Comparison of ENCODE assay signal across 9 mouse cellular contexts in genomic region chr8:125133685-125134114, GRCm38 (mm10).
DNase-seq lines count a peak whose midpoint lies in the region; ATAC-seq and TF ChIP-seq lines count a peak whose summit lies in the region.
"Had no signal": no experiment of that assay in that cellular context is flagged by ENCODE, and none has a peak within 500 bp of the region (broad histone marks: within the 10 kb centered on the region; RNA-seq: fewer than 3 reads in every experiment).

No protein-coding gene starts in this region.

- peak; percentile 93 for TF ChIP-seq EP300 in liver, postnatal 0 days (IDR thresholded peaks at IDR 0.05; ENCODE audit: low read depth)

- no peak for TF ChIP-seq CTCF in kidney, postnatal 0 days (IDR thresholded peaks at IDR 0.05; ENCODE audit: low read depth)
- TF ChIP-seq CTCF in liver, postnatal 0 days (IDR thresholded peaks at IDR 0.05; ENCODE audit: low read depth), result no peak
- TF ChIP-seq CTCF in thymus, adult 2 months (IDR thresholded peaks at IDR 0.05; ENCODE audit: borderline replicate concordance, control insufficient read depth, extremely low read depth, insufficient read depth, low read length, poor library complexity), result no peak

- H3K36me3 ChIP-seq in kidney, postnatal 0 days (ENCODE audit: insufficient read depth, low read length), result no peaks in the 10 kb centered on the region
- no peaks in the 10 kb centered on the region for H3K36me3 ChIP-seq in liver, postnatal 0 days (replicated peaks; ENCODE audit: insufficient read depth, low read length)
- H3K36me3 ChIP-seq in intestine, embryonic 15.5 days, result no peaks in the 10 kb centered on the region
- H3K36me3 ChIP-seq in thymus, adult 2 months (ENCODE audit: control insufficient read depth, insufficient read depth, low read length), result no peaks in the 10 kb centered on the region
- H3K36me3 ChIP-seq: embryonic facial prominence, embryonic 15.5 days had no signal

- H3K27me3 ChIP-seq in kidney, postnatal 0 days (ENCODE audit: insufficient read depth, low read length), result peaks cover 4% of the 10 kb centered on the region; the same call in 1 of the 2 replicates
- H3K27me3 ChIP-seq in liver, postnatal 0 days (ENCODE audit: insufficient read depth, low read length), result no peaks in the 10 kb centered on the region
- H3K27me3 ChIP-seq in intestine, embryonic 15.5 days (replicated peaks), result no peaks in the 10 kb centered on the region
- H3K27me3 ChIP-seq in thymus, adult 2 months (ENCODE audit: control insufficient read depth, insufficient read depth, low read length), result no peaks in the 10 kb centered on the region

- H3K4me1 ChIP-seq in kidney, postnatal 0 days (replicated peaks; ENCODE audit: insufficient read depth, low read length), result no peaks in the 10 kb centered on the region; the same call in 1 of the 2 replicates
- peaks cover 29% of the 10 kb centered on the region for H3K4me1 ChIP-seq in liver, postnatal 0 days (ENCODE audit: insufficient read depth)
- no peaks in the 10 kb centered on the region for H3K4me1 ChIP-seq in intestine, embryonic 15.5 days (replicated peaks)
- H3K4me1 ChIP-seq in thymus, adult 2 months (replicated peaks; ENCODE audit: control insufficient read depth, insufficient read depth, low read length), result no peaks in the 10 kb centered on the region

- H3K9ac ChIP-seq in kidney, postnatal 0 days (ENCODE audit: low read depth, low read length), result no peak overlapping the region
- no peak overlapping the region for H3K9ac ChIP-seq in liver, postnatal 0 days (replicated peaks)
- H3K9ac ChIP-seq in intestine, embryonic 15.5 days, result no peak overlapping the region
- H3K9ac ChIP-seq: embryonic facial prominence, embryonic 15.5 days had no signal

- 37% methylated on average over 11 of the region's 11 CpGs for WGBS in kidney, postnatal 0 days
- WGBS in liver, postnatal 0 days (ENCODE audit: insufficient replicate concordance), result 28% methylated on average over 11 of the region's 11 CpGs
- WGBS in intestine, embryonic 15.5 days, result 52% methylated on average over 11 of the region's 11 CpGs
- 84% methylated on average over 11 of the region's 11 CpGs for WGBS in thymus, adult 2 months

- H3K4me2 ChIP-seq in kidney, postnatal 0 days (ENCODE audit: low read length), result no peak overlapping the region
- peak overlapping the region; percentile 13; the same call in 1 of the 2 replicates for H3K4me2 ChIP-seq in liver, postnatal 0 days (ENCODE audit: low read depth, low read length)
- no peak overlapping the region for H3K4me2 ChIP-seq in intestine, embryonic 15.5 days (replicated peaks)
- H3K4me2 ChIP-seq: embryonic facial prominence, embryonic 15.5 days had no signal

- TF ChIP-seq POLR2A in thymus, adult 2 months (IDR thresholded peaks at IDR 0.05; ENCODE audit: control insufficient read depth, extremely low read depth, insufficient read depth, low read length, poor library complexity), result no peak

- no peak for ATAC-seq in kidney, postnatal 0 days (replicated peaks; ENCODE audit: low FRiP score, low read depth)
- 0 out of 2 replicates have a peak, but pooled peaks have one; percentile 48 for ATAC-seq in erythroid progenitor cell, adult 5-6 weeks (replicated peaks; ENCODE audit: low FRiP score, poor library complexity, severe bottlenecking)
- ATAC-seq in liver, postnatal 0 days, result peak; percentile 97
- ATAC-seq in intestine, embryonic 15.5 days, result no peak

- H3K27ac ChIP-seq in kidney, postnatal 0 days, result no peak overlapping the region
- peak overlapping the region; percentile 58 for H3K27ac ChIP-seq in liver, postnatal 0 days (ENCODE audit: low read depth)
- no peak overlapping the region for H3K27ac ChIP-seq in intestine, embryonic 15.5 days
- H3K27ac ChIP-seq in thymus, adult 2 months (ENCODE audit: control insufficient read depth, insufficient read depth, low read length), result no peak overlapping the region
- H3K27ac ChIP-seq: embryonic facial prominence, embryonic 15.5 days had no signal

- H3K9me3 ChIP-seq in kidney, postnatal 0 days (replicated peaks; ENCODE audit: low read length), result no peaks in the 10 kb centered on the region
- no peaks in the 10 kb centered on the region for H3K9me3 ChIP-seq in liver, postnatal 0 days (ENCODE audit: low read length)
- H3K9me3 ChIP-seq in intestine, embryonic 15.5 days, result no peaks in the 10 kb centered on the region
- H3K9me3 ChIP-seq: embryonic facial prominence, embryonic 15.5 days had no signal

- DNase-seq in kidney, postnatal 0 days (ENCODE audit: low spot score), result peak; percentile 47
- DNase-seq in kidney, adult 9 months, result no peak
- DNase-seq in kidney, postnatal 36 days, result peak; percentile 51 to 57
- DNase-seq in liver, postnatal 0 days, result peak; percentile 76
- DNase-seq in thymus, adult 2 months, result no peak
- no peak for DNase-seq in thymus, postnatal 0 days (ENCODE audit: low spot score)

- no peak overlapping the region for H3K4me3 ChIP-seq in kidney, postnatal 0 days (replicated peaks; ENCODE audit: low read depth, low read length)
- H3K4me3 ChIP-seq in liver, postnatal 0 days (ENCODE audit: low read depth, low read length), result no peak overlapping the region
- H3K4me3 ChIP-seq in intestine, embryonic 15.5 days (replicated peaks), result no peak overlapping the region
- H3K4me3 ChIP-seq in thymus, adult 2 months (ENCODE audit: control insufficient read depth, insufficient read depth, low read length), result no peak overlapping the region
- H3K4me3 ChIP-seq: embryonic facial prominence, embryonic 15.5 days had no signal

Comparison
In these comparisons a context has a peak if more than half of its experiments do, and no peak if none do; other contexts are left out.
1. DNase-seq: peak in kidney, postnatal 0 days (single experiment), kidney, postnatal 36 days (2 of 2) and liver, postnatal 0 days (single experiment); none in kidney, adult 9 months (single experiment), thymus, adult 2 months (single experiment) and thymus, postnatal 0 days (single experiment).
2. ATAC-seq: peak in erythroid progenitor cell, adult 5-6 weeks (single experiment) and liver, postnatal 0 days (single experiment); none in kidney, postnatal 0 days (single experiment) and intestine, embryonic 15.5 days (single experiment).